Mouse (Mus musculus) heart, embryonic 13.5 days (tissue): ENCODE data around the gene Phc1. TPM values are rescaled to one million over a fixed set of nuclear protein-coding genes. Genes with fewer than 3 reads are reported as not detected.
A peak's percentile ranks its signal among the peaks of the same experiment; 100 is the strongest.
"Not testable (repeated sequence)": the region's sequence is repeated elsewhere in the genome, so short reads cannot be mapped to it uniquely, and the experiment has no call there.

Experiments used
- ATAC-seq: fragments of 200-750 bp; cut with Nextera tagmentation; 2 replicates; pipeline ENCODE4 v1.8.0; 2017; ENCODE audit warnings: moderate TSS enrichment; ENCODE audit not compliant: insufficient number of reproducible peaks, low FRiP score, low TSS enrichment; ENCODE audit errors: extremely low read depth
- H3K27ac ChIP-seq: fragments of 300-500 bp; sonication (generic); replicated peaks from 2 replicates; pipeline ENCODE4 v1.5.1; 2015; ENCODE audit warnings: moderate library complexity, mild to moderate bottlenecking, inconsistent platforms
- H3K27me3 ChIP-seq: fragments of 300-500 bp; sonication (generic); replicated peaks from 2 replicates; pipeline ENCODE4 v1.6.1; 2015; ENCODE audit warnings: mild to moderate bottlenecking, inconsistent platforms
- H3K36me3 ChIP-seq: fragments of 300-500 bp; sonication (generic); 2 replicates; pipeline ENCODE4 v1.6.1; 2015; ENCODE audit warnings: mild to moderate bottlenecking, inconsistent platforms
- H3K4me1 ChIP-seq: fragments of 300-500 bp; sonication (generic); 2 replicates; pipeline ENCODE4 v1.6.1; 2015; ENCODE audit warnings: inconsistent platforms
- H3K4me2 ChIP-seq: fragments of 300-500 bp; sonication (generic); 2 replicates; pipeline ENCODE4 v1.6.1; 2015; ENCODE audit warnings: inconsistent platforms, mild to moderate bottlenecking, moderate library complexity
- H3K4me3 ChIP-seq: fragments of 300-500 bp; sonication (generic); 2 replicates; pipeline ENCODE4 v1.5.1; 2015; ENCODE audit warnings: moderate library complexity, mild to moderate bottlenecking, inconsistent platforms
- H3K9ac ChIP-seq: fragments of 300-500 bp; sonication (generic); 2 replicates; pipeline ENCODE4 v1.6.1; 2015; ENCODE audit warnings: inconsistent platforms, mild to moderate bottlenecking, moderate library complexity
- H3K9me3 ChIP-seq: fragments of 300-500 bp; sonication (generic); 2 replicates; pipeline ENCODE4 v1.6.1; 2016; ENCODE audit warnings: inconsistent platforms
- WGBS: fragments of 180-500 bp; shearing (Covaris S2); methylation state at CpG from one replicate; pipeline ENCODE4 v1.1.7; 2015; ENCODE audit warnings: mixed read lengths; 5-methylcytosine and 5-hydroxymethylcytosine counted together
- polyA plus RNA-seq: library from polyadenylated mRNA; unstranded; fragments of >200 nt; fragmentation: Nextera tagmentation; extraction: Ambion mirVana; gene quantifications from 2 replicates; pipeline ENCODE4 v1.2.1, GENCODE M21; 2015

Phc1 gene
- polyA plus RNA-seq, 1 experiment from 2014 or later, result 12.1 TPM

DNA sequence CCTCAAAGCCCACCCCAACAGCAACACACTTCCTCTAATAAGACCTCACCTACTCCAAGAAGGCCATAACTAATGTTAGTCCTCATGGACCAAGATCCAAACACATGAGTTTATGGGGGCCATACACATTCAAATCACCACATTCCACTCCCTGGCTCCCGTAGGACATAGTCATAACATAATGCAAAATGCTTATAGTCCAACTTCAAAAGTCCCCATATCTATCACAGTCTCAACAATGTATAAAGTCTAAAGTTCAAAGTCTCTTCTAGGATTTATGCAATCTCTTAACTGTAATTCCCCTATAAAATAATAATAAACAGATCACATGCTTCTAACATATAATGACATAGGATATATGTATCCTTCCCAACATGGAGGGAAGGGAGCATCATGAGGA is 16.7 kb upstream of the Phc1 start:
- WGBS, result 89% methylated on average over 1 of the region's 1 CpGs
- H3K4me3 ChIP-seq, result no peak overlapping the region
- H3K27me3 ChIP-seq, result no peaks in the 10 kb centered on the region
- H3K9me3 ChIP-seq, result no peaks in the 10 kb centered on the region
- H3K9ac ChIP-seq, result no peak overlapping the region
- H3K4me2 ChIP-seq, result no peak overlapping the region
- H3K27ac ChIP-seq, result no peak overlapping the region
- H3K36me3 ChIP-seq, result no peaks in the 10 kb centered on the region
- H3K4me1 ChIP-seq, result no peaks in the 10 kb centered on the region
- no peak for ATAC-seq

DNA sequence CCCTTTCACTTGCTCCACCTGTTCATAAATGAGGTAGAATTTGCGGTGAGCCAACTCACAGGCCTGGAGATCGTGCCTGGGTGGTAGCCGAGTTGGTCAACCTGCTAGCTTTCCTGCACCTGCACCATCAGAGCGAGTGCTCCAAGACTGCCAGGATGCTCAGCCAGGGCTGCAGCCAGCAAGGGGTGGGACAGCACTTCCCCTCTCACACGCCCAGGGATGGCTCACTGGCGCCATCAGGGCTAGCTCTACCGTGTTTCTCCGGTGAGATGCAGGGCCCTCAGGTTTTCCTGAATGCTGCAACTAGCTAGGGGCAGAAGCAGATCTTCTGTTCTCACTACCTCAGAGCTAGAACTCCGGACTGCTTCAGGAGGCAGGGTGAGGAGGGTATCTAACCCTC is 15.5 kb upstream of the Phc1 start:
- Histone ChIP-seq H3K4me1 (no peaks in the 10 kb centered on the region), H3K4me2 (no peak overlapping the region), H3K9ac (no peak overlapping the region), H3K27ac (no peak overlapping the region), H3K9me3 (no peaks in the 10 kb centered on the region), H3K36me3 (no peaks in the 10 kb centered on the region), H3K27me3 (no peaks in the 10 kb centered on the region), H3K4me3 (no peak overlapping the region)
- WGBS, result 48% methylated on average over 9 of the region's 9 CpGs
- ATAC-seq, result no peak

DNA sequence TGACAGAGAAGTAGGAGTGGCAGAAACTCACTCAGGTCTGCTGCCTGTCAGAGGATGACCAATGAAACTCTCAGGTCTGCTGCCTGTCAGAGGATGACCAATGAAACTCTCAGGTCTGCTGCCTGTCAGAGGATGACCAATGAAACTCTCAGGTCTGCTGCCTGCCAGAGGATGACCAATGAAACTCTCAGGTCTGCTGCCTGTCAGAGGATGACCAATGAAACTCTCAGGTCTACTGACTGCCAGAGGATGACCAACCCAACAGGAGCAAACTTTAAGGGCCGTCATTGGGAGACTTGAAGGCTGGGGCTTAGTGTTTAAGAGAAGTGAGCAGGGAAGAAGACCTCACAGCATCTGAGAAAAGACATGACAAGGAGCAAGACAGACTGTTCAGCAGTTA is 7.0 kb upstream of the Phc1 start:
- H3K4me3 ChIP-seq, H3K4me2 ChIP-seq, H3K36me3 ChIP-seq, H3K9me3 ChIP-seq, H3K27me3 ChIP-seq, H3K27ac ChIP-seq, H3K9ac ChIP-seq, ATAC-seq: not testable (repeated sequence)
- H3K4me1 ChIP-seq, result peaks cover 33% of the 10 kb centered on the region
- 70% methylated on average over 1 of the region's 1 CpGs for WGBS

DNA sequence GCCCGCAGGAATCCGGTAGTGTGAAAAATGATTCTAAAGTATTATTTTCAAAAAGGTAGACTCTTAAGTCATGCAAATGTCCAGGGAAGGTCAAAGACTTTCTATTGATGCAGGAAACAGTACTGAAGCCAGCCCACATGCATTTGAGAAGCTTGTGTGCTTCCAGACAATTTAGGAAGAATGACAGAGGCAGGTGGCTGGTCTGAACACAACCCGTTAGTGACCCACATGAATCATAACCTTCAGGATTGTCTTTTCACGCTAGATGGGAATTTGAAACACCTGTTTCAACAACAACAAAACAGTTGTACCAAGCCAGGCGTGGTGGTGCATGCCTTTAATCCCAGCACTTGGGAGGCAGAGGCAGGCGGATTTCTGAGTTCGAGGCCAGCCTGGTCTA is 6.0 kb upstream of the Phc1 start:
- H3K4me3 ChIP-seq, result no peak overlapping the region
- no peaks in the 10 kb centered on the region for H3K27me3 ChIP-seq
- H3K4me2 ChIP-seq, result no peak overlapping the region
- no peaks in the 10 kb centered on the region for H3K9me3 ChIP-seq
- H3K9ac ChIP-seq, result no peak overlapping the region
- no peak for ATAC-seq
- H3K4me1 ChIP-seq, result peaks cover 33% of the 10 kb centered on the region
- H3K36me3 ChIP-seq, result no peaks in the 10 kb centered on the region
- 84% methylated on average over 7 of the region's 7 CpGs for WGBS
- H3K27ac ChIP-seq, result 0 out of 2 replicates have a peak overlapping the region, but pooled peaks have one; percentile 9

DNA sequence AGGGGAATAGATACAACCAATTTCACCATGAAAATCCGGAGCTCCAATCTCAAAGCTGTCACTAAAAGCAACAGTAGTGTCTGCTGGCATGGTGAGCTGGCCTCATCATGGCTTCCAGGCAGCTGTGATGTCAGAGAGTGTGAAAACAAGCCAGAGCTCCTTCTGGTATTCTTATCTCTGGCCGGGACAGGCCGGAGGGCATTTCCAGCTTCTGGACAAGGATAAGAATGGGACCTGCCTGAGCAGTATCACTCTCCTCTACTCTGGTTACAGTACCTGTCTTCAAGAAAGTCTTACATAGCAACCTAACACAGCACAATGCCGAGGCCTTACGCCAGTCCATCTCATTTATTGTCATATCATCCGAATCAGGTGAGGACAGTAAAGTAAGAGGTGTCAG is 5.4 kb upstream of the Phc1 start:
- H3K27me3 ChIP-seq, result no peaks in the 10 kb centered on the region
- no peaks in the 10 kb centered on the region for H3K36me3 ChIP-seq
- H3K4me1 ChIP-seq, result peaks cover 33% of the 10 kb centered on the region
- H3K4me3 ChIP-seq, result no peak overlapping the region
- peak overlapping the region; percentile 45 for H3K27ac ChIP-seq
- H3K4me2 ChIP-seq, result 0 out of 2 replicates have a peak overlapping the region, but pooled peaks have one; percentile 9
- 26% methylated on average over 6 of the region's 6 CpGs for WGBS
- no peaks in the 10 kb centered on the region for H3K9me3 ChIP-seq
- H3K9ac ChIP-seq, result no peak overlapping the region
- no peak for ATAC-seq

DNA sequence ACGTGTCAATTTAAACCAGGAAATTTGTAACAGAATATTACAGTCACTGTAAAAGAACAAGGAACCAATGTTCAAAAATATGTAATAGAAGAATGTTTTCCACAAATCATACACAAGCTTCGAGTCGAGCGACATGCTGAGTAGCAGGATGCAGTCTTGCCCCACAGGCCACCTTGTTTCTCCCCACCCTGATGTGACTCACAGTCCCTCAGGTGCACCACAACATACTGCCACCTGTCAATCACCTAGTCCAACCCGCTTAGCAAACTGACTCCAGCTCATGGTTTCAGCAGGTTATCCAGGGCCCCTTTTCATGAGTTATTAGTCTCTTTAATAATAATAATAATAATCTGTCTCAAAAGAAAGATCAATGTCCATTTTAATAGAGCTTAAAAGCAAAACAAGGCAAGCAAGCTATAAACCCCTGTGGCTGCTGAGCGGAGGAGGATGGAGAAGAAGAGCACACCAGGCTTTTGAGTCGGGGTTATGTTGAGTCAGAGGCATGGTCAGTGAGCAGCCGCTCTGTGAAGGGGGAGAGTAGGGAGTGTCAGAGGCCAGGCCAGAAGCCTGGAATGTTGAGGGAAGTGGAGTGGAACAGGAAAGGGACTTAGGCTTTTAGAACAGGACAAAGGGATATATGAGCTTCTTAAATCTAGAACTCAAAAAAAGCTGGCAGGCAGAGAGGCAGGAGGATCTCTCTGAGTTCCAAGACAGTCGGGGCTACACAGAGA is 4.2 kb upstream of the Phc1 start:
- H3K4me2 ChIP-seq, result no peak overlapping the region
- H3K4me3 ChIP-seq, result no peak overlapping the region
- H3K9me3 ChIP-seq, result no peaks in the 10 kb centered on the region
- peaks cover 36% of the 10 kb centered on the region for H3K4me1 ChIP-seq
- H3K36me3 ChIP-seq, result no peaks in the 10 kb centered on the region
- no peak for ATAC-seq
- H3K27me3 ChIP-seq, result no peaks in the 10 kb centered on the region
- peak overlapping the region; percentile 58; the same call in 1 of the 2 replicates for H3K27ac ChIP-seq
- WGBS, result 51% methylated on average over 9 of the region's 9 CpGs
- H3K9ac ChIP-seq, result no peak overlapping the region

DNA sequence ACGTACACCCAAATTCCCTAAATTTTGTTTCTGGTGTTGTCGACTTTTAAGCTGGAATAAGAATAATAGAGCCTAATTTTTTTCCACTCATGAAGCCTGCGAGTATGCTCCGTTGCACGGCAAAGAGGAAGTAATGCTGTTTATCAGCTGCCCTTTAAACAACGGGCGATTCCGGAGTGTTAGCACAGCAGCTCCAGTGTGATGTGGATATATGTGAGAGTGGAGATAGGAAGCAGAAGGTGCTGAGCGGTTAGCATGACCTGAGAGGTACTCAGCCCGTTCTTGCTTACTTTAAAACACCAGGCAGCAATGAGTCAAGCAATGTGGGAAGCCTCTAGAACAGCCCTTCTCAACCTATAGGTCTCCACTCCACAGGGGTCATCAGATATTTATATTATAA is 3.4 kb upstream of the Phc1 start:
- 19% methylated on average over 10 of the region's 10 CpGs for WGBS
- Histone ChIP-seq H3K9me3 (no peaks in the 10 kb centered on the region), H3K4me1 (peaks cover 39% of the 10 kb centered on the region), H3K4me3 (no peak overlapping the region), H3K4me2 (peak overlapping the region; percentile 34), H3K27me3 (no peaks in the 10 kb centered on the region), H3K27ac (0 out of 2 replicates have a peak overlapping the region, but pooled peaks have one; percentile 3), H3K9ac (peak overlapping the region; percentile 33; the same call in 1 of the 2 replicates), H3K36me3 (no peaks in the 10 kb centered on the region)
- no peak for ATAC-seq

DNA sequence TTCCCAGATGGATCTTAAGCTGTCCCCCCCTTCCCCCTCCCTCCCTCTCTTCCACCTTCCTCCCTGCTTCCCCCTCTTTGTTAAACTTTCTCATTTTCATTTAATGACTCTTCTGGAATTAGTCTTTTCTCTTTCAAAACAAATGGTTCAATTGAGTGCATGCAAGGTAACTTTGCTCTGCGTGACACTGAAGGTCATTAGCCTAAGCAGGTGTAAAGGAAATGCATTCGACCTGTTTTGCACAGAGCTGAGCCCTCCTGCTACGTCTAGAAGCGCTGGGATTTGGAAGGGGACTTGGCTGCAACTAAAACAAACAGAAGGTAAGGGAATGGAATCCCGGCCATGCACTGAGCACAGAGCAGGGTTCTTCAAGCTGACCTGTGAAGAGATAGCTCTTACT is 1.8 kb upstream of the Phc1 start:
- Histone ChIP-seq H3K4me3 (no peak overlapping the region), H3K36me3 (no peaks in the 10 kb centered on the region), H3K27me3 (no peaks in the 10 kb centered on the region), H3K9me3 (no peaks in the 10 kb centered on the region), H3K27ac (no peak overlapping the region), H3K4me1 (peaks cover 54% of the 10 kb centered on the region), H3K4me2 (no peak overlapping the region), H3K9ac (no peak overlapping the region)
- WGBS, result 35% methylated on average over 5 of the region's 5 CpGs
- ATAC-seq, result no peak

DNA sequence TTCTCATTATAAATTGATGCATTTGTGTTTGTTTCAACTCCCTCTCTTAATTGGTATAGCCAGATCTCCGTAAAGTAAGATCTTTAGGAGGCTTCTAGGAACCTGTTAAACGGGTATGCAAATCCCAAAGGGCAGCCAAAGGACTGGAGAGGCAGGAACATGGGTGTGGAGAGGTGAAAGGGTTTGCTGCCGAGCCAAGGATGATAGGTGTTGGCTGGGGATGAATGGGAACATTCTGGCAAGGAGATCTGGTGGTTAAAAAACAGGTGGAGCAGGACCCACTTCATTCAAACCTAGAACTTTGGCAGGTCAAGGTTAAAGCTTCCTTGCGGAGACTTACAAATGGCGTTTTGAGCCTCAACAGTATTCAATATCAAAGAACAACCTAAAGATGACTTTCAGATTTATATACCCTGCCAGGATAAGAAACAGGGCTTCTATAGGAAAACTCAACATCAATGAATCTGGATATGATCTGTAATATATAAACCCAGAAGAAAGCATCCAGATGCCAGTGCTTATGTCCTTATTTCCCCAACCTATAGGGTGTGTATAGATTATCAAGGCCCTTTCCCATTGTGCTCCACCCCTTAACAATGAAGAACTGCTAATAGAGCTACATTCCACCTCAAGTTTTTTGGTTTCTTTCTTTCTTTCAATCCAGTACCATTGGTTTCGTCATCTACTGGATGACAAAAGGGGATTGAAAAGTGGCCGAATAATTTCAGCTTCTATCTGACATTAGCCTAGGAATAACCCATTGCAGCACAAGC is 863 bp upstream of the Phc1 start:
- no peak overlapping the region for H3K27ac ChIP-seq
- H3K9me3 ChIP-seq, result no peaks in the 10 kb centered on the region
- 55% methylated on average over 7 of the region's 7 CpGs for WGBS
- no peaks in the 10 kb centered on the region for H3K27me3 ChIP-seq
- H3K4me1 ChIP-seq, result peaks cover 53% of the 10 kb centered on the region
- no peak for ATAC-seq
- peak overlapping the region; percentile 79; the same call in 1 of the 2 replicates for H3K4me3 ChIP-seq
- H3K4me2 ChIP-seq, result peak overlapping the region; percentile 89
- H3K36me3 ChIP-seq, result peaks cover 6% of the 10 kb centered on the region
- no peak overlapping the region for H3K9ac ChIP-seq

DNA sequence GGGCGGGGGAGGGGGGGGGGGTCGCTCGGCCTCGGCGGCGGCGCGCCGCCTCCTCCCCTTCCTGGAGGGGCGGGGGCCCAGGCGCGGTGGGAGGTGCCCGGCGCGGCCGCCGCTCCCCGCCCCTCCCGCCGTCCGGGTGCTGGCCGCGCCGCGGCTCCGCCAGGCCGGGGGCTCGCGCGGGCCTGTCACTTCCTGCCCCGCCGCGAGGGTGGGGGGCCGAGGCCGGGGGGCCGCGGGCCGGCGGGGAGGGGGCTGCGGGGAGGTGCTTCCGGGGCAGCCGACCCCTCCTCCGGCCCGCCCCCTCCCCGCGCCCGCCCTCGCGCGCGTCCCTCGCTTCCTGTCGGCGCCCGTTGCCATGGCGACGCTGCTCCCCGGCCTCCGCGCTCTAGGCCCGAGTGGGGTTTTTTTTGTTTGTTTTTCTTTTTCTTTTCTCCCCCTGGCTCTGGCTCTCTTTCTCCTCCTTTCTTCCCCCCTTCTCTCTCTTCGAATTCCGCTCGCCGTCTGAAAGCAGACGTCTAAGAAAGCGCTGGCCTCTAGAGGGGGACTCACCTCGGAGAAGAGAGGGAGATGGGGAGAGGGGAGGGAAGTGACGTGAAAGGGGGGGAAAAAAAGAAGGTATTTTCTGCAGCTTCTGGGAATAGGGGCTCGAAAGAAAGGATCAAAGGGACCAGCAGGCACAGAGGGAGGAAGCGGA is 566 bp downstream of the Phc1 start:
- no peaks in the 10 kb centered on the region for H3K9me3 ChIP-seq
- WGBS, result under 1% methylated on average over 39 of the region's 71 CpGs
- peak overlapping the region; percentile 90 for H3K9ac ChIP-seq
- ATAC-seq, result peak; percentile 85
- H3K4me2 ChIP-seq, result peak overlapping the region; percentile 89
- no peaks in the 10 kb centered on the region for H3K27me3 ChIP-seq
- H3K4me1 ChIP-seq, result peaks cover 38% of the 10 kb centered on the region
- peak overlapping the region; percentile 92 for H3K27ac ChIP-seq
- H3K36me3 ChIP-seq, result peaks cover 20% of the 10 kb centered on the region
- peak overlapping the region; percentile 79 for H3K4me3 ChIP-seq

DNA sequence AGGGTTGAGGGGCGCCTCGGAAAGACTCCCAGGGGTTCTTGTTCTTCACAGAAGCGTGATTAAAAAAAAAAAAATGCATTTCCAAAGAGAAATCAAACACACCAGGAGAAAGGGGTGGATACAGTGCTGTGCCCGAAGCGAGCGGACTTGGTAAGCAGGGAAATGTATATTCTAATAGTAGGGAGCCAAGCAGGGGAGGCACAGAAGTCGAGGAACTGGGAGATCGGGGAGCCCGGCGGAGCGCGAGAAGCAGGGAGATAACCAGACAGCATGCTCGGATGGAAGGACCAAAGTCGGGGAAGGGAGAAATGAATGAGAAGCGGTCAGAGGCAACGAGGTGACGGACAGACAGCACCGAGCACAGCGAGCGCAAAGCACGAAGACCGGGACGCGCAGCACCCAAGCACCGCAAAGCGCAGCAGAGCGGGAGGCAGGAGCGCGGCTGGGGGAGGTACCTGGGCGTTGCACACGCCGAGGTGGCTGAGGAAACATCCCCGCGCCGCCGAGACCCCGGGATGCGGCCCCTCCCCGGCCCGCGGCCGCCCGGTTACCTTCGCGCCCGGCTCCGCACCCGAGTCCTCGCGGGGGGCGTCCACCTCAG is 1.2 kb downstream of the Phc1 start:
- peaks cover 26% of the 10 kb centered on the region for H3K36me3 ChIP-seq
- H3K4me2 ChIP-seq, result peak overlapping the region; percentile 89
- no peaks in the 10 kb centered on the region for H3K27me3 ChIP-seq
- H3K4me3 ChIP-seq, result peak overlapping the region; percentile 79
- H3K4me1 ChIP-seq, result peaks cover 32% of the 10 kb centered on the region
- no peaks in the 10 kb centered on the region for H3K9me3 ChIP-seq
- H3K9ac ChIP-seq, result peak overlapping the region; percentile 90
- WGBS, result under 1% methylated on average over 37 of the region's 51 CpGs
- H3K27ac ChIP-seq, result peak overlapping the region; percentile 92
- ATAC-seq, result peak; percentile 81; the same call in 1 of the 2 replicates
